Mouse (Mus musculus) myocyte (in vitro differentiated cells): ENCODE measurements at regions not wholly inside any gene's neighbourhood (a gene's known extent, or its start where the extent isn't known, plus 50 kb on each side); places are given as distances from the start of the nearest gene placed in this dataset.

Source experiments
- H3K27me3 ChIP-seq: one replicate; pipeline ENCODE4 v1.6.1; 2011; ENCODE audit not compliant: control insufficient read depth, insufficient read depth, insufficient read length
- H3K36me3 ChIP-seq: one replicate; pipeline ENCODE4 v1.6.1; 2011; ENCODE audit not compliant: control insufficient read depth, insufficient read depth
- H3K4me2 ChIP-seq: one replicate; pipeline ENCODE4 v1.6.1; 2011; ENCODE audit warnings: low read depth, control low read depth
- H3K4me3 ChIP-seq: one replicate; pipeline ENCODE4 v1.5.1; 2011; ENCODE audit warnings: mild to moderate bottlenecking, control low read depth, moderate library complexity
- H3K79me2 ChIP-seq: one replicate; pipeline ENCODE4 v1.6.1; 2011; ENCODE audit not compliant: control insufficient read depth, insufficient read depth
- H3ac ChIP-seq: one replicate; pipeline ENCODE4 v1.6.1; 2011; ENCODE audit not compliant: control insufficient read depth, insufficient read length
- CEBPB ChIP-seq: IDR thresholded peaks from 2 replicates; pipeline ENCODE4 v1.6.1; 2011; ENCODE audit warnings: mild to moderate bottlenecking, moderate library complexity; ENCODE audit not compliant: poor library complexity, insufficient read depth, severe bottlenecking
- E2F4 ChIP-seq: IDR thresholded peaks from one replicate; pipeline ENCODE4 v1.6.1; 2011; ENCODE audit warnings: mild to moderate bottlenecking, control low read depth, moderate library complexity; ENCODE audit not compliant: insufficient read depth
- MAX ChIP-seq: IDR thresholded peaks from one replicate; pipeline ENCODE4 v1.6.1; 2011; ENCODE audit warnings: low read depth, mild to moderate bottlenecking, control low read depth
- MYOD1 ChIP-seq, 3 experiments: IDR thresholded peaks; one replicate each; pipeline ENCODE4 v1.6.1; 2011; ENCODE audit warnings: control low read depth in 2 of 3, low read depth in 2 of 3, mild to moderate bottlenecking in 2 of 3, moderate library complexity in 1 of 3; ENCODE audit not compliant: insufficient read length in 2 of 3, control insufficient read depth in 1 of 3
- MYOG ChIP-seq, 3 experiments: IDR thresholded peaks; one replicate each; pipeline ENCODE4 v1.6.1; 2011; ENCODE audit warnings: control low read depth in 2 of 3, low read depth in 2 of 3, mild to moderate bottlenecking in 2 of 3; ENCODE audit not compliant: insufficient read length in 2 of 3, control insufficient read depth in 1 of 3, insufficient read depth in 1 of 3
- POLR2A ChIP-seq: IDR thresholded peaks from one replicate; pipeline ENCODE4 v1.6.1; 2011; ENCODE audit warnings: low read depth, mild to moderate bottlenecking, control low read depth, moderate library complexity; ENCODE audit not compliant: insufficient read length
- POLR2AphosphoS2 ChIP-seq: IDR thresholded peaks from one replicate; pipeline ENCODE4 v1.6.1; 2011; ENCODE audit warnings: low read depth, control low read depth; ENCODE audit not compliant: insufficient read length
- REST ChIP-seq: IDR thresholded peaks from one replicate; pipeline ENCODE4 v1.6.1; 2011; ENCODE audit warnings: mild to moderate bottlenecking, control low read depth, moderate library complexity; ENCODE audit not compliant: insufficient read depth, insufficient read length
- SRF ChIP-seq: IDR thresholded peaks from one replicate; pipeline ENCODE4 v1.6.1; 2011; ENCODE audit warnings: low read depth; ENCODE audit not compliant: control insufficient read depth, insufficient read length
- TCF12 ChIP-seq: IDR thresholded peaks from one replicate; pipeline ENCODE4 v1.6.1; 2011; ENCODE audit warnings: mild to moderate bottlenecking, control low read depth; ENCODE audit not compliant: poor library complexity, insufficient read depth, severe bottlenecking
- TCF3 ChIP-seq: IDR thresholded peaks from one replicate; pipeline ENCODE4 v1.6.1; 2011; ENCODE audit warnings: low read depth, control low read depth; ENCODE audit not compliant: insufficient read length
- USF1 ChIP-seq: IDR thresholded peaks from one replicate; pipeline ENCODE4 v1.6.1; 2011; ENCODE audit warnings: low read depth, mild to moderate bottlenecking, control low read depth, moderate library complexity

DNA sequence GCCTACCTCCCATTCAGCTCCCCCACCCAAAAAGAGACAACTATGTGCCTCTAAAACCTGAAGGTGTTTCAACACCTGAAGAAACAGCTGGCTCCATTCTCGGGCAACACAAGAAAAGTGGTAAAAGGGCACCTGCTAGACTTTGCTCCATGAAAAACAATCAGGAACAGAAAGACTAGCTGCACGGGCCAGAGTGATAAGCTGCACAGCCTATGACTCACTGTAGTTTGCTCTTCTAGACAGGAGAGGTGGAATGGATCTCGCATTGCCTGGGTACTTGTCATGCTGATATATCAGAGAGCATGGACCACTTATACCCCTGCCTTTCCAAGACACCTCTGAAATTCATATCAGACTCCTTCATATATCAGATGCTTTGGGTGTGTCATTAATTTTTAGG lies 94.0 kb upstream of the Gm9972 start:
- no peak for TF ChIP-seq TCF3
- no peak for TF ChIP-seq MYOD1 (IDR thresholded peaks at IDR 0.05; ENCODE audit: control insufficient read depth in 1 of 3, insufficient read length in 2 of 3, low read depth in 2 of 3)
- TF ChIP-seq POLR2A = no peak
- no peak for TF ChIP-seq SRF
- no peak for TF ChIP-seq USF1
- TF ChIP-seq POLR2AphosphoS2 = no peak
- TF ChIP-seq MAX = no peak
- no peak for TF ChIP-seq REST
- no peak for TF ChIP-seq TCF12
- TF ChIP-seq MYOG (IDR thresholded peaks at IDR 0.05; ENCODE audit: control insufficient read depth in 1 of 3, insufficient read depth in 1 of 3, insufficient read length in 2 of 3, low read depth in 2 of 3) = no peak
- no peak for TF ChIP-seq CEBPB
- TF ChIP-seq E2F4 = no peak
- no peaks in the 10 kb centered on the region for H3K36me3 ChIP-seq
- no peak overlapping the region for H3ac ChIP-seq
- H3K27me3 ChIP-seq = no peaks in the 10 kb centered on the region
- no peak overlapping the region for H3K4me3 ChIP-seq
- no peak overlapping the region for H3K4me2 ChIP-seq
- H3K79me2 ChIP-seq = no peaks in the 10 kb centered on the region

DNA sequence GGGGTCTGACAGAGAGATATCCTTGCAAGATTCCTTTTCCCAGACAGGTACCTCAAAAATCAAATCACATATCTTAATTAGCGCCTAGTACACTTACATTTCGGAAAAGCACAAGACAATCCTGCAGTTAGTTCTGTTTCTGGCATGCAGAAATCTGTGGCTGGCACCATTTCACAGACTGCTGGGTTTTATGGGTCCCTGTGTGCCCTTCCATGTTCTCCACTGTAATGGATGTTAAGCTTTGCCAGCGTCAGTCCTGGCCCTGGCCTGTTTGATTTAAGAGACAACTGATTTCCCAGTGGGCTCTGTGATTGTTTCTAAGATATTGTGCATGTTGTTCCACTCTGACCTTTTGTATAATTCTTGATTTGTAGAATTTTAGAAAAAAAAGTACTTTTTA lies 93.3 kb upstream of the Gm9972 start:
- no peaks in the 10 kb centered on the region for H3K27me3 ChIP-seq
- no peak for TF ChIP-seq POLR2A
- no peak for TF ChIP-seq MYOD1 (IDR thresholded peaks at IDR 0.05; ENCODE audit: control insufficient read depth in 1 of 3, insufficient read length in 2 of 3, low read depth in 2 of 3)
- TF ChIP-seq SRF = no peak
- TF ChIP-seq REST = no peak
- TF ChIP-seq CEBPB = no peak
- no peak for TF ChIP-seq MAX
- H3K4me3 ChIP-seq = no peak overlapping the region
- no peak overlapping the region for H3K4me2 ChIP-seq
- H3ac ChIP-seq = no peak overlapping the region
- no peaks in the 10 kb centered on the region for H3K79me2 ChIP-seq
- no peaks in the 10 kb centered on the region for H3K36me3 ChIP-seq

- Histone ChIP-seq H3K79me2 (no peaks in the 10 kb centered on the region), H3K4me2 (no peak overlapping the region), H3K27me3 (no peaks in the 10 kb centered on the region), H3K4me3 (no peak overlapping the region), H3K36me3 (no peaks in the 10 kb centered on the region), H3ac (no peak overlapping the region)
- no peak for TF ChIP-seq TCF12
- TF ChIP-seq CEBPB = no peak
- no peak for TF ChIP-seq MYOG (IDR thresholded peaks at IDR 0.05; ENCODE audit: control insufficient read depth in 1 of 3, insufficient read depth in 1 of 3, insufficient read length in 2 of 3, low read depth in 2 of 3)
- no peak for TF ChIP-seq SRF
- no peak for TF ChIP-seq E2F4
Observed at GRCm38 (mm10) chr11:42944573-42944972, 91.0 kb upstream of the Gm9972 start.

GRCm38 (mm10) chr11:42949823-42950222 lies 85.7 kb upstream of the Gm9972 start:
- Histone ChIP-seq H3K79me2 (no peaks in the 10 kb centered on the region), H3K4me2 (no peak overlapping the region), H3K4me3 (no peak overlapping the region), H3K27me3 (no peaks in the 10 kb centered on the region), H3K36me3 (no peaks in the 10 kb centered on the region), H3ac (no peak overlapping the region)
- TF ChIP-seq CEBPB = no peak
- TF ChIP-seq POLR2AphosphoS2 = no peak
- no peak for TF ChIP-seq REST
- TF ChIP-seq USF1 = no peak
- no peak for TF ChIP-seq POLR2A
- no peak for TF ChIP-seq E2F4
- TF ChIP-seq SRF = no peak
- no peak for TF ChIP-seq MAX
- TF ChIP-seq TCF3 = no peak
- TF ChIP-seq TCF12 = no peak
- TF ChIP-seq MYOD1 (IDR thresholded peaks at IDR 0.05; ENCODE audit: control insufficient read depth in 1 of 3, insufficient read length in 2 of 3, low read depth in 2 of 3) = no peak
- no peak for TF ChIP-seq MYOG (IDR thresholded peaks at IDR 0.05; ENCODE audit: control insufficient read depth in 1 of 3, insufficient read depth in 1 of 3, insufficient read length in 2 of 3, low read depth in 2 of 3)

DNA sequence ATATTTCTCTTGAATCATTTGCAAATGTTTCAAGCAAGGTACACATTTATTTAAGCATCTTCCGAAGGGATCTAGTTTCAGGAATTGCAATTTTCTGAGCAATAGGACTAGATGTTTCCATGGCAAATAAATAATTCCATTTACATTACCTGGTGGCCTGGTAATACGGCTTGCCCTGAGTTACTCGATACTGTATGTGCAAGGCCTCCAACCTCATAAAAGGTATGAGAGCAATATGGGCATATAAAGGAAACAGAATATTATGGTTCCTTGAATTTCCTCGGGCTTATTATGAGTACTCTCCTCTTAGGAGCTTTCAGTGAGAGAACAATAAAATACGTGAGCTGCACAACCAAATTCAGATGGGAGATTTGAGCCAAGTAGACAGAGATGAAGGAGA lies 81.4 kb upstream of the Gm9972 start:
- no peak overlapping the region for H3ac ChIP-seq
- no peaks in the 10 kb centered on the region for H3K36me3 ChIP-seq
- TF ChIP-seq POLR2AphosphoS2 (no peak), MYOD1 (IDR thresholded peaks at IDR 0.05; ENCODE audit: control insufficient read depth in 1 of 3, insufficient read length in 2 of 3, low read depth in 2 of 3) (no peak)
- no peak overlapping the region for H3K4me2 ChIP-seq
- H3K4me3 ChIP-seq = no peak overlapping the region
- H3K27me3 ChIP-seq = no peaks in the 10 kb centered on the region
- no peaks in the 10 kb centered on the region for H3K79me2 ChIP-seq

DNA sequence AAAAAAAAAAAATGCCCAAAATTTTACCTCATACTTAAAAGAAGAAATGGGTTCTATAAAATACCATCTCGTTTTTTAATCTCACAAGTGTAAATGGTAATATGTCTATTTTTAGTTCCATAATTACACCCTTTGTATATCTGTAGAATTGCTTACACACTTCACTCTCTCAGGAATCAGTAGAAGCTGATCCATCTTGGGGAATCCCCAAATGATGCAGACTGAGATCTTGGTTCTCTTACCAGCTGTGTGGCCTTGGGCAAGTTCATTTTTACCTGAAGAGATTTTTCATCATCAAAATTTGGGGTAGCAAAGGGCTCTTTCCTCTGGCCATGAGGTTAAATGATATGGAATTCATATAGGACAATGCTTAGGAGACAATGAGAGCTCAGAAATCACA lies 69.8 kb upstream of the Gm9972 start:
- no peaks in the 10 kb centered on the region for H3K79me2 ChIP-seq
- TF ChIP-seq CEBPB (no peak), E2F4 (no peak), SRF (no peak), POLR2A (no peak), MYOG (IDR thresholded peaks at IDR 0.05; ENCODE audit: control insufficient read depth in 1 of 3, insufficient read depth in 1 of 3, insufficient read length in 2 of 3, low read depth in 2 of 3) (no peak), REST (no peak), POLR2AphosphoS2 (no peak)
- H3ac ChIP-seq = no peak overlapping the region

More for the DNA sequence above, 69.8 kb upstream of the Gm9972 start:
- Histone ChIP-seq H3K4me3 (no peak overlapping the region), H3K27me3 (no peaks in the 10 kb centered on the region), H3K36me3 (no peaks in the 10 kb centered on the region), H3K4me2 (no peak overlapping the region)
